Mouse (Mus musculus) MN1 (cell line): Measurements from ENCODE around the gene Hnrnpf.
A peak's percentile ranks its signal among the peaks of the same experiment; 100 is the strongest.

Source experiments
- DNase-seq: peaks from one replicate; pipeline ENCODE4 v3.0.0-alpha.2; 2016; ENCODE audit warnings: low spot score

Gene Hnrnpf

GRCm38 (mm10) chr6:117891369-117892160 is 8.6 kb upstream of the Hnrnpf start:
- no peak for DNase-seq

GRCm38 (mm10) chr6:117892386-117892785 is 7.7 kb upstream of the Hnrnpf start:
- DNase-seq, result no peak

GRCm38 (mm10) chr6:117893435-117893834 is 6.7 kb upstream of the Hnrnpf start:
- DNase-seq, result no peak

- no peak for DNase-seq
These were observed 2.3 kb upstream of the Hnrnpf start for GRCm38 (mm10) chr6:117897800-117898199.

- DNase-seq, result no peak
These were observed 1.6 kb downstream of the Hnrnpf start for GRCm38 (mm10) chr6:117901510-117902402.

- no peak for DNase-seq
These were observed 2.4 kb downstream of the Hnrnpf start for GRCm38 (mm10) chr6:117902556-117902955.

- DNase-seq, result no peak
These were observed 3.7 kb downstream of the Hnrnpf start for GRCm38 (mm10) chr6:117903836-117904235.

GRCm38 (mm10) chr6:117905260-117905930 is 5.3 kb downstream of the Hnrnpf start:
- no peak for DNase-seq

GRCm38 (mm10) chr6:117906015-117906531 is 5.9 kb downstream of the Hnrnpf start:
- no peak for DNase-seq

- DNase-seq, result peak; percentile 97
These were observed 6.6 kb downstream of the Hnrnpf start for GRCm38 (mm10) chr6:117906590-117907271.

- peak; percentile 93 for DNase-seq
These were observed 7.3 kb downstream of the Hnrnpf start for GRCm38 (mm10) chr6:117907301-117907978.

GRCm38 (mm10) chr6:117907979-117908355 is 7.8 kb downstream of the Hnrnpf start:
- DNase-seq, result no peak

GRCm38 (mm10) chr6:117908424-117908900 is 8.3 kb downstream of the Hnrnpf start:
- peak; percentile 22 for DNase-seq

GRCm38 (mm10) chr6:117910120-117910661 is 10.1 kb downstream of the Hnrnpf start:
- no peak for DNase-seq

GRCm38 (mm10) chr6:117914541-117914940 is 14.4 kb downstream of the Hnrnpf start:
- no peak for DNase-seq

GRCm38 (mm10) chr6:117916205-117916736 is 16.1 kb downstream of the Hnrnpf start:
- DNase-seq, result no peak

- DNase-seq, result peak; percentile 75
These were observed 16.8 kb downstream of the Hnrnpf start for GRCm38 (mm10) chr6:117916737-117917426.

GRCm38 (mm10) chr6:117917576-117917975 is 17.5 kb downstream of the Hnrnpf start:
- DNase-seq, result peak; percentile 63

GRCm38 (mm10) chr6:117918043-117918442 is 17.9 kb downstream of the Hnrnpf start:
- DNase-seq, result no peak
